Mouse (Mus musculus) forebrain, embryonic 11.5 days (tissue): ENCODE results near the gene Tjap1. TPM values are rescaled to one million over a fixed set of nuclear protein-coding genes. Genes with fewer than 3 reads are reported as not detected.

Experiments used
- ATAC-seq: fragments of 200-750 bp; cut with Nextera tagmentation; replicated peaks from 2 replicates; pipeline ENCODE4 v1.8.0; 2017; ENCODE audit warnings: moderate TSS enrichment; ENCODE audit not compliant: low FRiP score
- DNase-seq: peaks from one replicate; pipeline ENCODE4 v3.0.0-alpha.2; 2017; ENCODE audit warnings: low spot score
- H3K27ac ChIP-seq: fragments of 300-500 bp; sonication (generic); 2 replicates; pipeline ENCODE4 v1.5.1; 2014; ENCODE audit warnings: low read depth, low read length
- H3K27me3 ChIP-seq: fragments of 300-500 bp; sonication (generic); 2 replicates; pipeline ENCODE4 v1.6.1; 2014; ENCODE audit warnings: mild to moderate bottlenecking, low read length, mixed read lengths; ENCODE audit not compliant: control insufficient read depth, insufficient read depth
- H3K36me3 ChIP-seq: fragments of 300-500 bp; sonication (generic); 2 replicates; pipeline ENCODE4 v1.6.1; 2014; ENCODE audit warnings: mild to moderate bottlenecking, low read length, moderate library complexity, mixed read lengths; ENCODE audit not compliant: control insufficient read depth, insufficient read depth
- H3K4me1 ChIP-seq: fragments of 300-500 bp; sonication (generic); replicated peaks from 2 replicates; pipeline ENCODE4 v1.6.1; 2014; ENCODE audit warnings: low read length, mixed read lengths; ENCODE audit not compliant: control insufficient read depth, insufficient read depth
- H3K4me2 ChIP-seq: fragments of 300-500 bp; sonication (generic); 2 replicates; pipeline ENCODE4 v1.6.1; 2014; ENCODE audit warnings: low read depth, mild to moderate bottlenecking, low read length, moderate library complexity, mixed read lengths; ENCODE audit not compliant: severe bottlenecking
- H3K4me3 ChIP-seq: fragments of 300-500 bp; sonication (generic); 2 replicates; pipeline ENCODE4 v1.5.1; 2014; ENCODE audit warnings: low read depth, low read length
- H3K9ac ChIP-seq: fragments of 300-500 bp; sonication (generic); 2 replicates; pipeline ENCODE4 v1.6.1; 2014; ENCODE audit warnings: low read length
- H3K9me3 ChIP-seq: fragments of 300-500 bp; sonication (generic); 2 replicates; pipeline ENCODE4 v1.6.1; 2016; ENCODE audit warnings: low read length, mixed read lengths; ENCODE audit not compliant: control insufficient read depth
- WGBS: fragments of 180-500 bp; shearing (Covaris S2); extraction: QIAGEN DNeasy Blood & Tissue Kit; methylation state at CpG from one replicate; pipeline ENCODE4 v1.1.7; 2014; 5-methylcytosine and 5-hydroxymethylcytosine counted together
- polyA plus RNA-seq: library from polyadenylated mRNA; unstranded; fragments of >200 nt; fragmentation: Nextera tagmentation; extraction: Ambion mirVana; gene quantifications from 2 replicates; pipeline ENCODE4 v1.2.1, GENCODE M21; 2014

The Tjap1 gene
- polyA plus RNA-seq, 1 experiment from 2014 or later = 62.6 TPM

GRCm38 (mm10) chr17:46275506-46275905 lies 7.3 kb downstream of the Tjap1 start:
- Histone ChIP-seq H3K4me1 (no peaks in the 10 kb centered on the region), H3K9me3 (no peaks in the 10 kb centered on the region), H3K27ac (no peak overlapping the region), H3K9ac (no peak overlapping the region), H3K4me2 (no peak overlapping the region), H3K4me3 (no peak overlapping the region), H3K27me3 (no peaks in the 10 kb centered on the region), H3K36me3 (no peaks in the 10 kb centered on the region; the same call in 1 of the 2 replicates)
- 95% methylated on average over 10 of the region's 10 CpGs for WGBS
- ATAC-seq (no peak), DNase-seq (peak; percentile 33)

- no peaks in the 10 kb centered on the region; the same call in 1 of the 2 replicates for H3K36me3 ChIP-seq
- WGBS = 84% methylated on average over 6 of the region's 6 CpGs
- no peaks in the 10 kb centered on the region for H3K4me1 ChIP-seq
Observed at GRCm38 (mm10) chr17:46275034-46275433, 7.8 kb downstream of the Tjap1 start.

GRCm38 (mm10) chr17:46274465-46274864 lies 8.4 kb downstream of the Tjap1 start:
- Histone ChIP-seq H3K4me1 (no peaks in the 10 kb centered on the region), H3K36me3 (no peaks in the 10 kb centered on the region; the same call in 1 of the 2 replicates)
- peak; percentile 39 for DNase-seq

More at GRCm38 (mm10) chr17:46275034-46275433, 7.8 kb downstream of the Tjap1 start:
- ATAC-seq = no peak
- H3K27me3 ChIP-seq = no peaks in the 10 kb centered on the region
- H3K27ac ChIP-seq = no peak overlapping the region
- no peak overlapping the region for H3K9ac ChIP-seq
- H3K9me3 ChIP-seq = no peaks in the 10 kb centered on the region
- no peak for DNase-seq
- no peak overlapping the region for H3K4me3 ChIP-seq
- no peak overlapping the region for H3K4me2 ChIP-seq

GRCm38 (mm10) chr17:46273803-46274236 lies 9.0 kb downstream of the Tjap1 start:
- Histone ChIP-seq H3K27ac (no peak overlapping the region), H3K27me3 (no peaks in the 10 kb centered on the region), H3K4me1 (no peaks in the 10 kb centered on the region), H3K4me3 (no peak overlapping the region), H3K4me2 (no peak overlapping the region), H3K9me3 (no peaks in the 10 kb centered on the region), H3K9ac (no peak overlapping the region), H3K36me3 (no peaks in the 10 kb centered on the region; the same call in 1 of the 2 replicates)
- no peak for ATAC-seq
- WGBS = 64% methylated on average over 1 of the region's 1 CpGs
- peak; percentile 38 for DNase-seq

More at GRCm38 (mm10) chr17:46274465-46274864, 8.4 kb downstream of the Tjap1 start:
- no peak for ATAC-seq
- no peaks in the 10 kb centered on the region for H3K9me3 ChIP-seq
- H3K4me3 ChIP-seq = no peak overlapping the region
- 86% methylated on average over 6 of the region's 6 CpGs for WGBS
- no peak overlapping the region for H3K9ac ChIP-seq
- no peak overlapping the region for H3K4me2 ChIP-seq
- H3K27me3 ChIP-seq = no peaks in the 10 kb centered on the region
- no peak overlapping the region for H3K27ac ChIP-seq

GRCm38 (mm10) chr17:46272675-46273074 lies 10.2 kb downstream of the Tjap1 start:
- Histone ChIP-seq H3K4me3 (no peak overlapping the region), H3K4me1 (no peaks in the 10 kb centered on the region), H3K9ac (no peak overlapping the region), H3K27ac (no peak overlapping the region), H3K9me3 (no peaks in the 10 kb centered on the region), H3K27me3 (no peaks in the 10 kb centered on the region), H3K4me2 (no peak overlapping the region), H3K36me3 (no peaks in the 10 kb centered on the region)
- DNase-seq (peak; percentile 49), ATAC-seq (no peak)
- 91% methylated on average over 5 of the region's 5 CpGs for WGBS

- H3K27ac ChIP-seq = no peak overlapping the region
- WGBS = 84% methylated on average over 2 of the region's 2 CpGs
- no peak for ATAC-seq
- H3K36me3 ChIP-seq = no peaks in the 10 kb centered on the region
- H3K9me3 ChIP-seq = no peaks in the 10 kb centered on the region
- H3K4me3 ChIP-seq = no peak overlapping the region
- no peaks in the 10 kb centered on the region for H3K27me3 ChIP-seq
- no peak overlapping the region for H3K4me2 ChIP-seq
- no peak overlapping the region for H3K9ac ChIP-seq
- no peaks in the 10 kb centered on the region for H3K4me1 ChIP-seq
- peak; percentile 43 for DNase-seq
Observed at GRCm38 (mm10) chr17:46272058-46272457, 10.8 kb downstream of the Tjap1 start.

GRCm38 (mm10) chr17:46269771-46270534 lies 12.9 kb downstream of the Tjap1 start:
- DNase-seq (peak; percentile 50), ATAC-seq (no peak)
- H3K9me3 ChIP-seq = no peaks in the 10 kb centered on the region
- no peaks in the 10 kb centered on the region for H3K4me1 ChIP-seq
- H3K4me3 ChIP-seq = no peak overlapping the region
- H3K36me3 ChIP-seq = no peaks in the 10 kb centered on the region
- no peak overlapping the region for H3K27ac ChIP-seq
- no peak overlapping the region for H3K9ac ChIP-seq
- H3K4me2 ChIP-seq = no peak overlapping the region
- H3K27me3 ChIP-seq = no peaks in the 10 kb centered on the region
- 90% methylated on average over 19 of the region's 19 CpGs for WGBS

GRCm38 (mm10) chr17:46268026-46268720 lies 14.7 kb downstream of the Tjap1 start:
- Histone ChIP-seq H3K4me1 (no peaks in the 10 kb centered on the region), H3K36me3 (peaks cover 4% of the 10 kb centered on the region; the same call in 1 of the 2 replicates), H3K9ac (no peak overlapping the region), H3K27ac (no peak overlapping the region), H3K9me3 (no peaks in the 10 kb centered on the region), H3K4me2 (no peak overlapping the region), H3K27me3 (no peaks in the 10 kb centered on the region), H3K4me3 (no peak overlapping the region)
- 84% methylated on average over 10 of the region's 10 CpGs for WGBS
- DNase-seq = peak; percentile 45
- ATAC-seq = no peak
